Mouse (Mus musculus): ENCODE measurements at regions not wholly inside any gene's neighbourhood (a gene's known extent, or its start where the extent isn't known, plus 50 kb on each side); places are given as distances from the start of the nearest gene placed in this dataset.

DNA sequence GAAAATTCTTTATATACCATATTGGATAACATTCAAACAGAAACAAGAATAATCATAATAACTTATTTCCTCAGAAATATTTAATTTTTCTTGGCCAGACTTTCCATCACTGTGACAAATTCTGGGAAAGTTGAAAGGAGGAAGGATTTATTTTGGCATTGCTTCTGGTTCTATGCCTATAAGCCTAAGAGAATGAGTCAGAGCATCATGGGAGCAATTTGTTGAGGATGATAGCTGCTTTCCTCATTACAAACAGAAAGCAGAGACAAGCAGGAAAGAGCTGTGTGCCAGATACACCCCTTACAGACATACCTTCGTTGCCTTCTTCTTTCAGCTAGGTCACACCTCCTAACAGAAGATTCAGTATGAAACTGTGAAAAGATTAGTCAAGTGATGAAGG is 115.3 kb downstream of the Rgs21 start:
- H3K9ac ChIP-seq (ENCODE audit: low read depth, low read length) = no peak overlapping the region
- H3K36me3 ChIP-seq (ENCODE audit: control insufficient read depth, insufficient read depth, low read length) = no peaks in the 10 kb centered on the region
- H3K27me3 ChIP-seq (ENCODE audit: control insufficient read depth, insufficient read depth, low read length) = no peaks in the 10 kb centered on the region
- no peaks in the 10 kb centered on the region for H3K9me3 ChIP-seq (ENCODE audit: control insufficient read depth, low read length)
- no peaks in the 10 kb centered on the region for H3K4me1 ChIP-seq (ENCODE audit: control insufficient read depth, insufficient read depth, low read length)
- ATAC-seq (ENCODE audit: low FRiP score, low TSS enrichment) = no peak
- H3K4me3 ChIP-seq (ENCODE audit: low read length) = no peak overlapping the region
- no peak overlapping the region for H3K4me2 ChIP-seq (replicated peaks; ENCODE audit: low read depth, low read length)
- no peak overlapping the region for H3K27ac ChIP-seq (ENCODE audit: low read depth, low read length)
- WGBS = 45% methylated on average over 1 of the region's 1 CpGs

DNA sequence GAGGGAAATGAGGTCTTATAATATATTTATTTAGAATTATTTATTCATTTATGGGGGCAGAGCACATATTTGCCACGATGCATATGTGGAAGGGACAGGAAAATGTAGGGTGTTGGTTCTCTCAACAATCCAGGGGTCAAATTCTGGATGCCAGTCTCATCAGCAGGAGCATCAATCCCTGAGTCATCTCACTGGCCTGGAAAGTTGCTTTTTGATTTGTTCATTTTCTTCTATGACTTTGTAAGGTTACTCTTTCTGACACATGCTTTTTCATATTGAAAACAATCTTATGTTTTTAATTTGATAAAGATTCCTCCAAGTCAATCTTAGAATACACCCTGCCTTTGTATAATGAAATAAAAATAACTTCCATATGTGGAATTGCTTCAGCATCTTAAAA is 115.7 kb downstream of the Rgs21 start:
- Histone ChIP-seq H3K4me3 (ENCODE audit: low read length) (no peak overlapping the region), H3K4me1 (ENCODE audit: control insufficient read depth, insufficient read depth, low read length) (no peaks in the 10 kb centered on the region), H3K4me2 (replicated peaks; ENCODE audit: low read depth, low read length) (no peak overlapping the region), H3K27ac (ENCODE audit: low read depth, low read length) (no peak overlapping the region), H3K36me3 (ENCODE audit: control insufficient read depth, insufficient read depth, low read length) (no peaks in the 10 kb centered on the region), H3K9ac (ENCODE audit: low read depth, low read length) (no peak overlapping the region), H3K9me3 (ENCODE audit: control insufficient read depth, low read length) (no peaks in the 10 kb centered on the region), H3K27me3 (ENCODE audit: control insufficient read depth, insufficient read depth, low read length) (no peaks in the 10 kb centered on the region)
- ATAC-seq (ENCODE audit: low FRiP score, low TSS enrichment) = no peak
- WGBS = 66% methylated on average over 1 of the region's 1 CpGs

DNA sequence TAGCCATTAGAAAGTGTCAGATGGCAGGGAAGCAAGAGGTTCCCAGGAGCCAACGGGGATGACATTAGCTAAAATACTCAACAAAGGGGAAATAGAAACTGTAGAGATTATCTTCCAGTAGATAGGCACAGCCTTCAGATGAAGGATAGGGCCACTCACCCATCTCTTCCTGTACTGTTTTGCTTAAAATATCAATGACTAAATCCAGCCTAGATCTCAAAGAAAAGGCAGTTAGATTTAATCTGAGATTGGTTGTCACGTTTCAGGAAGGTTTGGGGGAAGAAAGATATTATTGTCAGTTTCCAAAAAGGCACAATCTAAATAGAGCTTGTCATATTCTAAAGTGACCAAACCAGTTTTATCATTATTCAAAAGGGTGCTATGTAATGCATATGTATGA is 130.8 kb downstream of the Rgs21 start:
- Histone ChIP-seq H3K9ac (ENCODE audit: low read depth, low read length) (no peak overlapping the region), H3K4me3 (ENCODE audit: low read length) (no peak overlapping the region), H3K4me1 (ENCODE audit: control insufficient read depth, insufficient read depth, low read length) (no peaks in the 10 kb centered on the region), H3K27me3 (ENCODE audit: control insufficient read depth, insufficient read depth, low read length) (no peaks in the 10 kb centered on the region), H3K27ac (ENCODE audit: low read depth, low read length) (no peak overlapping the region), H3K9me3 (ENCODE audit: control insufficient read depth, low read length) (no peaks in the 10 kb centered on the region), H3K36me3 (ENCODE audit: control insufficient read depth, insufficient read depth, low read length) (no peaks in the 10 kb centered on the region), H3K4me2 (replicated peaks; ENCODE audit: low read depth, low read length) (no peak overlapping the region)
- WGBS = 91% methylated on average over 2 of the region's 2 CpGs
- no peak for ATAC-seq (ENCODE audit: low FRiP score, low TSS enrichment)

DNA sequence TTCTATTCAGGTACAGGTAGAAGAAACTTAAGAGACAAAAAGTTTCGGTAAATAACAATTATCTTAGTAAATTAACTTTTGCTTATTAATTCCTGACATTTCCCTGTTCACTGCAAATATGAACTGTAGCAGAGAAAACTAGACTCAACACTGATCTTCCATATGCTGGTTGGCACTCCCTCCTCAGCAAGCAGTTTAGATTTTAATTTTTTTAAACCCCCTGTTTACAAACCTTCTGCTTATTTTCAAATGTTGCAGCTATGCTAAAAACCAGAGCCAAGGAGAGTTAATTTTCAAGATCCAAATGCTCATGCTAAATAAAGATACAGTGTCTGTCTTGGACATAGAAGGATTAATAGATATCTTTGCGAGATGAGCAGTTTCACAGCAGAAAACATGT is 134.7 kb downstream of the Rgs21 start:
- Histone ChIP-seq H3K4me3 (ENCODE audit: low read length) (no peak overlapping the region), H3K27ac (ENCODE audit: low read depth, low read length) (no peak overlapping the region), H3K27me3 (ENCODE audit: control insufficient read depth, insufficient read depth, low read length) (no peaks in the 10 kb centered on the region), H3K4me2 (replicated peaks; ENCODE audit: low read depth, low read length) (no peak overlapping the region), H3K9me3 (ENCODE audit: control insufficient read depth, low read length) (no peaks in the 10 kb centered on the region), H3K4me1 (ENCODE audit: control insufficient read depth, insufficient read depth, low read length) (no peaks in the 10 kb centered on the region), H3K36me3 (ENCODE audit: control insufficient read depth, insufficient read depth, low read length) (no peaks in the 10 kb centered on the region), H3K9ac (ENCODE audit: low read depth, low read length) (no peak overlapping the region)
- ATAC-seq (ENCODE audit: low FRiP score, low TSS enrichment) = no peak
- 85% methylated on average over 2 of the region's 2 CpGs for WGBS

DNA sequence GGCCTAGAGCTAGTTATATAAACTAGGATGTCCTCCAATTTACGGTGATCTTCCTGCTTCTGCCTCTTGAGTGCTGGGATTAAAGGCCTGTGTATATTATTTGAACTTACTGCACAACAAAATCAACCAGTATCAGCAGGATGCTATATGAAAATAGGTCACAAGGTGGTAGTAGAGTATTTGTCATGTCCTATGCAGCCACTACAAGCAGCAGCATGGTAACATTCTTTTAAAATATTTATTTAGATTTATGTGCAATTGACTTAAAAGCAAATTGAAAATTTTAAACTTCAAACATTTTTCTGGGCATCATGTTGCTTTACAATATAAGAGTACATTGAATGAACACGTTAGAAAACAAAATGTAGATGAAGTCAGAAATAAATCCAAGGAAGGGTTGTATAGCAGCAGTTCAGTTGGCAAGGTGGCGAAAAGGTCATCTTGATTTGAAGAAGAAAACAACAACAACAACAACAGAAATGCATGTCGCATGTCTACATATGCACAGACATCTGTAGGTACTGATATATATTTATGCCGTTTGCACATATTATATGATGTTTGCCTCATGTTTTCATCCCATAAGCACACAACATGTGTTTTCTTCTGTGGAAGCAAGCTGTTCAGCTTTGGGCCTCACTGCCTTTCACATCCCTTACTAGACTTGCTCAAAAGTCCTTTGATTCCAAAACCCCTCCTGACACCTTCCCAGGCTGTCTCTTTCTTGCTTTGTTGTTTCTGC is 135.8 kb downstream of the Rgs21 start:
- H3K36me3 ChIP-seq (ENCODE audit: control insufficient read depth, insufficient read depth, low read length) = no peaks in the 10 kb centered on the region
- no peaks in the 10 kb centered on the region for H3K27me3 ChIP-seq (ENCODE audit: control insufficient read depth, insufficient read depth, low read length)
- H3K4me1 ChIP-seq (ENCODE audit: control insufficient read depth, insufficient read depth, low read length) = no peaks in the 10 kb centered on the region
- no peak overlapping the region for H3K27ac ChIP-seq (ENCODE audit: low read depth, low read length)
- ATAC-seq (ENCODE audit: low FRiP score, low TSS enrichment) = no peak
- H3K4me2 ChIP-seq (replicated peaks; ENCODE audit: low read depth, low read length) = no peak overlapping the region
- H3K9ac ChIP-seq (ENCODE audit: low read depth, low read length) = no peak overlapping the region
- no peaks in the 10 kb centered on the region for H3K9me3 ChIP-seq (ENCODE audit: control insufficient read depth, low read length)
- WGBS = 90% methylated on average over 5 of the region's 5 CpGs
- no peak overlapping the region for H3K4me3 ChIP-seq (ENCODE audit: low read length)

DNA sequence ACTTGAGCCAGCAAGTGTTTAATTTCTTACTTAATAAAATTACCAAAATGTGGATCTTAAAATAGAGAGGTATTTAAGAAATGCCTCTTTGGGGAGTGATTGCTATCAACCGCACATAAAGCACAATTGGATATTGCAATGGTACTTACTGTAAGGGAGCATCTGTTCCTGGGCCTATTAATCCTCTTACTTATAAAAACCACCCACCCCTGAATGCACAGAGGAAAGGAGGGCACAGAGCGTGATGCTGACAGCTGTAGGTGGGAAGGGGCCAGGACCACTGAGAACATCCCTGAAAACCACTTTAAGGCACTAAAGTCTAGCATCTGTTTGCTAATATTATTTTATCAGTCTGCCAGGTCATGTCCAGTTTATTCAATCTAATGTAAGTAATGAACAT is 146.1 kb downstream of the Rgs21 start:
- no peak overlapping the region for H3K9ac ChIP-seq (ENCODE audit: low read depth, low read length)

DNA sequence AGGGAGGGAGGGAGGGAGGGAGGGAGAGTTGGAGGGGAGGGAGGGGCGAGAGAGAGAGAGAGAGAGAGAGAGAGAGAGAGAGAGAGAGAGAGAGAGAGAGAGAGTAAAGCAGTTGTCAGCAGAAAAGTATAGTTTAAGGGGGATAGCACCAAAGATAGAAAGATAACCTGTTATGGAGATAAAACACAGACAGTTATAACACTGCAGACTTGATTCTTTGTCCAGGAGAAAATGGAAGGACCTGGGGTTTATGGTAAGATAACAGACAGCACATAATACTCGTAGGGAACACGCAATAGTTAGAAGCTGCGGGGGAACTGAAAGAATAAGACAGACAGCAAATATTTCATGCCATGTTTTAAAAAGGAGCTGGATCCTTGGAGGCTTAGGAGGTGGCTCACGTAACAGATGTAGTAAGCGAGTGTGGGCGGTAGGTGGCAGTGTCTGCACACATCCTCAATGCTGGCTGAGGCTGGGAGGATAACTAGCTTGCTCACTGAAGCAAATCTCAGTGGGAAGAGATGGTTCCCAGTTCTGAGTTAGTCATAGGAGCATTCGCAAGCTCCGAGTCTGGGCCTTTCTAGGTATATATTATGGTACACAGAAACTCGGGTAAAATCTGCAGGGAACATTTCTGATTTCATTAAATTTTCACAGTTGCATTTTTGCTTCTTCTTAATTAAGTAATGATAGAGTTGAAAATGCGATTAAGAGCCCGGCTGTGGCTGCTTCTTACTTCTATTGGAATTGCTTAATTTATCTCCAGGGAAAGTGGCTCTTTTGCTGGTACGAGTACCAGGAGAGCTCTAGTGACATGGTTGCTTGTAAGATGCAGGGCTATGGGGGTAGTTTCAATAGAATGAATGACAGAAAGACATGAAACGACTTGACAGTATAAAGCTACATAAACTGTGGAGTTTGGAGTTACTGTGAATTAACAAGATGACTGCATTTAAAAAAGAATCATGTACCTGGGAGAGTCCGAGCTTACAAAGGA is 157.6 kb upstream of the Rgs1 start:
- Histone ChIP-seq H3K9ac (ENCODE audit: low read depth, low read length) (no peak overlapping the region), H3K4me1 (ENCODE audit: control insufficient read depth, insufficient read depth, low read length) (no peaks in the 10 kb centered on the region), H3K4me2 (replicated peaks; ENCODE audit: low read depth, low read length) (no peak overlapping the region), H3K27me3 (ENCODE audit: control insufficient read depth, insufficient read depth, low read length) (no peaks in the 10 kb centered on the region), H3K36me3 (ENCODE audit: control insufficient read depth, insufficient read depth, low read length) (no peaks in the 10 kb centered on the region), H3K4me3 (ENCODE audit: low read length) (no peak overlapping the region), H3K9me3 (ENCODE audit: control insufficient read depth, low read length) (no peaks in the 10 kb centered on the region), H3K27ac (ENCODE audit: low read depth, low read length) (no peak overlapping the region)
- 39% methylated on average over 15 of the region's 15 CpGs for WGBS
- ATAC-seq (ENCODE audit: low FRiP score, low TSS enrichment) = peak; percentile 84; the same call in 1 of the 2 replicates

More for the DNA sequence above, 146.1 kb downstream of the Rgs21 start:
- Histone ChIP-seq H3K27me3 (ENCODE audit: control insufficient read depth, insufficient read depth, low read length) (no peaks in the 10 kb centered on the region), H3K27ac (ENCODE audit: low read depth, low read length) (no peak overlapping the region), H3K4me2 (replicated peaks; ENCODE audit: low read depth, low read length) (no peak overlapping the region), H3K4me1 (ENCODE audit: control insufficient read depth, insufficient read depth, low read length) (no peaks in the 10 kb centered on the region), H3K36me3 (ENCODE audit: control insufficient read depth, insufficient read depth, low read length) (no peaks in the 10 kb centered on the region), H3K9me3 (ENCODE audit: control insufficient read depth, low read length) (no peaks in the 10 kb centered on the region), H3K4me3 (ENCODE audit: low read length) (no peak overlapping the region)
- ATAC-seq (ENCODE audit: low FRiP score, low TSS enrichment) = no peak
- 88% methylated on average over 2 of the region's 2 CpGs for WGBS

DNA sequence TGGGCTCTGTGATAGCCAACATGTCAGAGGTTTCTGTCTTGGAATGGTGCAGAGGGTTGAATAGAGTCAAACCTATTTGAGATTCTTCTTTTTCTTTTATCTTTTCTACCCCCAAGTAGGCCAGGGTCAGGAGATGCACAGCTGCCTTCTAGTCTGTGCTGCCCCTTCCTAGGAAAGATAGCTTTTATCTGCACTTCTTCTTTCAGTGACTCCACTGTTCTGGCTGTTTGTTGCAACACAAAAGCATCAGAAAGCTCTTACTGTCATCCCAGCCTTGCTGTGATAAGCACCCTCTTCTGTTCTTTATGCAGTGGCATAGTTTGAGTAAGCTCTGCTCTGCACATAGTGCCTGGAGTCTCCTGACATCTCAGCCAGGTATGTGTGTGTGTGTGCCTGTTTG is 156.7 kb upstream of the Rgs1 start:
- Histone ChIP-seq H3K4me3 (ENCODE audit: low read length) (no peak overlapping the region), H3K4me1 (ENCODE audit: control insufficient read depth, insufficient read depth, low read length) (no peaks in the 10 kb centered on the region)
- no peak for ATAC-seq (ENCODE audit: low FRiP score, low TSS enrichment)

DNA sequence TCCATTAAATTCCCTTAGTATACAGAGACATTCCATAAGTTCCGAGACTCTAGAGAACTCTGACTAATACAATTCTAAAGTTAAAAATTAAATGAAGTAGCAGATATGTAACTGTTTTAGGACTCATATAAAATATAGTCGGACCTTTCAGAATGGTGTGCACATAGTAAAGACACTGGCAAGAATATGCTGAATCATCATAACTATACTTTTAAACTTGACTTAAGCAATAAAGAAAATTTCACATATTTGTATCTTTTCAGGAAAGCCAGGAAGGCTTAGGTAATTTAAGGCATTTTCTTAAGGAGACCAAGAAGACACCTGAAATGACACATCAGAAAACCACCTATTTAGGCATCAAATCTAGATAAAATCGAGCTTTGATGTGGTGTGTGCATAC is 156.0 kb upstream of the Rgs1 start:
- no peak overlapping the region for H3K4me3 ChIP-seq (ENCODE audit: low read length)
- no peak for ATAC-seq (ENCODE audit: low FRiP score, low TSS enrichment)
- WGBS = 77% methylated on average over 3 of the region's 3 CpGs
- H3K9ac ChIP-seq (ENCODE audit: low read depth, low read length) = no peak overlapping the region
- H3K4me1 ChIP-seq (ENCODE audit: control insufficient read depth, insufficient read depth, low read length) = no peaks in the 10 kb centered on the region
- no peaks in the 10 kb centered on the region for H3K27me3 ChIP-seq (ENCODE audit: control insufficient read depth, insufficient read depth, low read length)
- H3K36me3 ChIP-seq (ENCODE audit: control insufficient read depth, insufficient read depth, low read length) = no peaks in the 10 kb centered on the region
- H3K27ac ChIP-seq (ENCODE audit: low read depth, low read length) = no peak overlapping the region
- H3K4me2 ChIP-seq (replicated peaks; ENCODE audit: low read depth, low read length) = no peak overlapping the region
- H3K9me3 ChIP-seq (ENCODE audit: control insufficient read depth, low read length) = no peaks in the 10 kb centered on the region

More for the DNA sequence above, 156.7 kb upstream of the Rgs1 start:
- Histone ChIP-seq H3K27me3 (ENCODE audit: control insufficient read depth, insufficient read depth, low read length) (no peaks in the 10 kb centered on the region), H3K4me2 (replicated peaks; ENCODE audit: low read depth, low read length) (no peak overlapping the region), H3K27ac (ENCODE audit: low read depth, low read length) (no peak overlapping the region), H3K9ac (ENCODE audit: low read depth, low read length) (no peak overlapping the region), H3K9me3 (ENCODE audit: control insufficient read depth, low read length) (no peaks in the 10 kb centered on the region), H3K36me3 (ENCODE audit: control insufficient read depth, insufficient read depth, low read length) (no peaks in the 10 kb centered on the region)
